Mouse (Mus musculus) myocyte (in vitro differentiated cells): ENCODE measurements around the gene Gm21992.

Experiments used
- MAX ChIP-seq: IDR thresholded peaks from one replicate; pipeline ENCODE4 v1.6.1; 2011; ENCODE audit warnings: low read depth, mild to moderate bottlenecking, control low read depth
- POLR2A ChIP-seq: IDR thresholded peaks from one replicate; pipeline ENCODE4 v1.6.1; 2011; ENCODE audit warnings: low read depth, mild to moderate bottlenecking, control low read depth, moderate library complexity; ENCODE audit not compliant: insufficient read length
- REST ChIP-seq: IDR thresholded peaks from one replicate; pipeline ENCODE4 v1.6.1; 2011; ENCODE audit warnings: mild to moderate bottlenecking, control low read depth, moderate library complexity; ENCODE audit not compliant: insufficient read depth, insufficient read length
- USF1 ChIP-seq: IDR thresholded peaks from one replicate; pipeline ENCODE4 v1.6.1; 2011; ENCODE audit warnings: low read depth, mild to moderate bottlenecking, control low read depth, moderate library complexity

GRCm38 (mm10) chr19:4811909-4812242 is 464 bp upstream of the Gm21992 start:
- TF ChIP-seq USF1 (no peak), REST (no peak), MAX (no peak), POLR2A (no peak)
